In genomic region chr13:97439216-97439979, GRCm38 (mm10) we compare ENCODE assay signal across 7 mouse cellular contexts.
A peak's percentile ranks its signal among the peaks of the same experiment; 100 is the strongest.
DNase-seq lines count a peak whose midpoint lies in the region; ATAC-seq lines count a peak whose summit lies in the region.

No protein-coding gene starts in this region.

- peak overlapping the region; percentile 36; the same call in 1 of the 2 replicates for H3K27ac ChIP-seq in lung, embryonic 15.5 days
- H3K27ac ChIP-seq in embryonic facial prominence, embryonic 10.5 days (replicated peaks): peak overlapping the region; percentile 76
- H3K27ac ChIP-seq in hindbrain, embryonic 15.5 days (replicated peaks): peak overlapping the region; percentile 49
- peak overlapping the region; percentile 75 for H3K27ac ChIP-seq in midbrain, embryonic 13.5 days

- no peaks in the 10 kb centered on the region for H3K27me3 ChIP-seq in lung, embryonic 15.5 days
- H3K27me3 ChIP-seq in embryonic facial prominence, embryonic 10.5 days (replicated peaks; ENCODE audit: low read depth, poor library complexity, severe bottlenecking): peaks cover 7% of the 10 kb centered on the region
- H3K27me3 ChIP-seq in hindbrain, embryonic 15.5 days: no peaks in the 10 kb centered on the region
- H3K27me3 ChIP-seq in midbrain, embryonic 13.5 days: no peaks in the 10 kb centered on the region

- H3K36me3 ChIP-seq in lung, embryonic 15.5 days: no peaks in the 10 kb centered on the region
- H3K36me3 ChIP-seq in embryonic facial prominence, embryonic 10.5 days (replicated peaks): no peaks in the 10 kb centered on the region
- H3K36me3 ChIP-seq in hindbrain, embryonic 15.5 days: no peaks in the 10 kb centered on the region
- no peaks in the 10 kb centered on the region for H3K36me3 ChIP-seq in midbrain, embryonic 13.5 days

- intact Hi-C loops in gastrocnemius, postnatal 36 days (cut with DNase I): no loop called here

- WGBS in lung, embryonic 15.5 days: 13% methylated on average over 16 of the region's 16 CpGs
- 21% methylated on average over 16 of the region's 16 CpGs for WGBS in embryonic facial prominence, embryonic 10.5 days
- 4% methylated on average over 16 of the region's 16 CpGs for WGBS in hindbrain, embryonic 15.5 days
- 6% methylated on average over 16 of the region's 16 CpGs for WGBS in midbrain, embryonic 13.5 days

- H3K9me3 ChIP-seq in lung, embryonic 15.5 days: no peaks in the 10 kb centered on the region
- H3K9me3 ChIP-seq in embryonic facial prominence, embryonic 10.5 days: no peaks in the 10 kb centered on the region
- H3K9me3 ChIP-seq in hindbrain, embryonic 15.5 days: no peaks in the 10 kb centered on the region
- H3K9me3 ChIP-seq in midbrain, embryonic 13.5 days: no peaks in the 10 kb centered on the region

- peak; percentile 28; the same call in 1 of the 2 replicates for ATAC-seq in lung, embryonic 15.5 days (ENCODE audit: borderline replicate concordance, extremely low read depth, low FRiP score, low TSS enrichment)
- ATAC-seq in hindbrain, embryonic 15.5 days (ENCODE audit: low FRiP score, low read depth): peak; percentile 27; the same call in 1 of the 2 replicates
- ATAC-seq in midbrain, embryonic 13.5 days: peak; percentile 57

- H3K9ac ChIP-seq in lung, embryonic 15.5 days: peak overlapping the region; percentile 1; the same call in 1 of the 2 replicates
- peak overlapping the region; percentile 22; the same call in 1 of the 2 replicates for H3K9ac ChIP-seq in hindbrain, embryonic 15.5 days
- peak overlapping the region; percentile 50; the same call in 1 of the 2 replicates for H3K9ac ChIP-seq in midbrain, embryonic 13.5 days (replicated peaks)

- peak overlapping the region; percentile 14; the same call in 1 of the 2 replicates for H3K4me3 ChIP-seq in lung, embryonic 15.5 days
- peak overlapping the region; percentile 11 for H3K4me3 ChIP-seq in embryonic facial prominence, embryonic 10.5 days
- no peak overlapping the region for H3K4me3 ChIP-seq in hindbrain, embryonic 15.5 days
- peak overlapping the region; percentile 11; the same call in 1 of the 2 replicates for H3K4me3 ChIP-seq in midbrain, embryonic 13.5 days (replicated peaks)

- DNase-seq in lung, postnatal 25 days (ENCODE audit: low spot score): no peak
- DNase-seq in embryonic facial prominence, embryonic 10.5 days (ENCODE audit: low spot score): peak; percentile 33
- no peak for DNase-seq in gastrocnemius, postnatal 36 days
- DNase-seq in layer of hippocampus, adult 8-10 months (ENCODE audit: low spot score in 2 of 2): no peak

- H3K4me1 ChIP-seq in lung, embryonic 15.5 days: peaks cover 81% of the 10 kb centered on the region
- peaks cover 79% of the 10 kb centered on the region for H3K4me1 ChIP-seq in embryonic facial prominence, embryonic 10.5 days
- peaks cover 67% of the 10 kb centered on the region for H3K4me1 ChIP-seq in hindbrain, embryonic 15.5 days (replicated peaks)
- H3K4me1 ChIP-seq in midbrain, embryonic 13.5 days (replicated peaks): peaks cover 74% of the 10 kb centered on the region

- peak overlapping the region; percentile 46 for H3K4me2 ChIP-seq in lung, embryonic 15.5 days
- H3K4me2 ChIP-seq in hindbrain, embryonic 15.5 days: peak overlapping the region; percentile 34
- H3K4me2 ChIP-seq in midbrain, embryonic 13.5 days (replicated peaks): peak overlapping the region; percentile 42
